Mouse (Mus musculus): ENCODE measurements around the gene Ppp4r3b.

Gene Ppp4r3b

DNA sequence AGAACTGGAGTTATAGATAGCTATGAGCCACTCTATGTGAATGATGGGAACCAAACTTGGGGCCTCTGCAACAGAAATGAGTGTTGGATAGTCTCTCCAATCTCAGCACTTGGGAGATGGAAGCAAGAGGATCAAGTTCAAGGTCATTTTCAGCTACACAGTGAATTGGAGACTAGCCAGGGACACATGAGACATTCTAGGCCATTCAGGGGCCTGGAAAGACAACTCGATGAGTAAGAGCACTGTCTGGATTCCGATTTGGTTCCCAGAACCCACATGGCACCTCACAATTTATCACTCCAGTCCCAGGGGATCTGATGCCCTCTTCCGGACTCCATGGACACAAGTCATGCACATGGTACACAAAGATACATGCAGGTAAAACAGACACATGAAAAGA lies 65.9 kb downstream of the Ppp4r3b start:
- DNase-seq: no peak

- DNase-seq: no peak
Measured at GRCm38 (mm10) chr11:29239353-29239752, 66.7 kb downstream of the Ppp4r3b start.

DNA sequence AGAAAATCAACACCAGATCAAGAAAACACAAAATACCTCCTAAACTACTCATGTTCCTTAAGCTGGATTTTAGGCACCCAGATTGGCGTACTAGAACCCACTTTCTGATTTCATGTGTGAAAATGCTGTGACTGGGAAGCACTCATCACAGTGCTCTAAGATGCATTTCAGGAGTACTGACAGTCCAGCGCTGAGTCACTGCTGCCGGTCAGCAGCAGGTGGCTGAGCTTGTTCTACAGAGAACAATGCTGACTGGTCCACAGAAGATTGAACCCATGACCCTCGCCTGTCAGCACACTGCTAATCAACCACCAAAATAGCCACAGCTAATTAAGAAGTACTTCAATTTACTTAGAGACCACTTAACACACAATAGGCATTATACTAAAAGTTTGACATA lies 69.3 kb downstream of the Ppp4r3b start:
- no peak for DNase-seq

GRCm38 (mm10) chr11:29245988-29246387 lies 73.3 kb downstream of the Ppp4r3b start:
- no peak for DNase-seq

- DNase-seq: peak; percentile 92 to 96
Measured at GRCm38 (mm10) chr11:29246883-29247650, 74.4 kb downstream of the Ppp4r3b start, which contains the start of gene Cfap36. TSS of gene Cfap36 (minus strand) at chr11:29247409.

GRCm38 (mm10) chr11:29247725-29248124 lies 75.0 kb downstream of the Ppp4r3b start:
- DNase-seq: no peak

DNA sequence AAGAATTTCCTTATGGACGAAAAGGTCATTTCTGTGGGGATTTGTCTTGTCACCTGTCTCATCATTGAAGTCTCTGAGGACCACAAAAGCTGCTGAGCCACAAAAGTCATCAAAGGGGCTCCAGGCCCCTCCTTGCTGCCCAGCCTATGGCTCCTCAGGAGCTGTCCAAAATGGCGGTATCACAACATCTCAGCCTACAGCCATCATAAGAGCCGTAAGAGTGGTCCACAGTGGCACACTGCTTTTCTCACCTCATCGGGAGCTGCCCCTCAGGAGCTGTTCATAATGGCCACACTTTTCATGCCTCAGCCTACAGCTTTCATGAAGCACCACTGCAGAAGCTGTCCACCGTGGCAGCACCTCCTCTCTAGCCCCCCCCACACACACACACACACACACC lies 75.7 kb downstream of the Ppp4r3b start:
- no peak for DNase-seq

GRCm38 (mm10) chr11:29254643-29255042 lies 82.0 kb downstream of the Ppp4r3b start:
- no peak for DNase-seq

GRCm38 (mm10) chr11:29267824-29268223 lies 95.1 kb downstream of the Ppp4r3b start:
- DNase-seq: peak in 1 of 2 experiments; percentile 52

Data from lung, postnatal 4 days (tissue).